Mouse (Mus musculus) forebrain, embryonic 12.5 days (tissue): ENCODE results near the gene Enc1. TPM values are rescaled to one million over a fixed set of nuclear protein-coding genes. Genes with fewer than 3 reads are reported as not detected.

ENCODE experiments used
- ATAC-seq: fragments of 200-750 bp; cut with Nextera tagmentation; 2 replicates; pipeline ENCODE4 v1.8.0; 2017; ENCODE audit warnings: moderate TSS enrichment; ENCODE audit not compliant: low FRiP score
- H3K27ac ChIP-seq: fragments of 300-500 bp; sonication (generic); 2 replicates; pipeline ENCODE4 v1.5.1; 2016; ENCODE audit warnings: mild to moderate bottlenecking
- H3K27me3 ChIP-seq: fragments of 300-500 bp; sonication (generic); 2 replicates; pipeline ENCODE4 v1.6.1; 2016; ENCODE audit warnings: mild to moderate bottlenecking
- H3K36me3 ChIP-seq: fragments of 300-500 bp; sonication (generic); replicated peaks from 2 replicates; pipeline ENCODE4 v1.6.1; 2016; ENCODE audit warnings: mild to moderate bottlenecking
- H3K4me1 ChIP-seq: fragments of 300-500 bp; sonication (generic); 2 replicates; pipeline ENCODE4 v1.6.1; 2016
- H3K4me2 ChIP-seq: fragments of 300-500 bp; sonication (generic); 2 replicates; pipeline ENCODE4 v1.6.1; 2016; ENCODE audit warnings: mild to moderate bottlenecking, moderate library complexity
- H3K4me3 ChIP-seq: fragments of 300-500 bp; sonication (generic); replicated peaks from 2 replicates; pipeline ENCODE4 v1.5.1; 2016; ENCODE audit warnings: mild to moderate bottlenecking
- H3K9ac ChIP-seq: fragments of 300-500 bp; sonication (generic); 2 replicates; pipeline ENCODE4 v1.6.1; 2016; ENCODE audit warnings: mild to moderate bottlenecking
- H3K9me3 ChIP-seq: fragments of 300-500 bp; sonication (generic); 2 replicates; pipeline ENCODE4 v1.6.1; 2016
- WGBS: fragments of 180-500 bp; shearing (Covaris S2); methylation state at CpG from one replicate; pipeline ENCODE4 v1.1.7; 2016; 5-methylcytosine and 5-hydroxymethylcytosine counted together
- polyA plus RNA-seq: library from polyadenylated mRNA; unstranded; fragments of >200 nt; fragmentation: Nextera tagmentation; extraction: Ambion mirVana; gene quantifications from 2 replicates; pipeline ENCODE4 v1.2.1, GENCODE M21; 2016

Enc1 gene
- polyA plus RNA-seq, 1 experiment from 2014 or later: 23.9 TPM

- H3K27ac ChIP-seq: 0 out of 2 replicates have a peak overlapping the region, but pooled peaks have one; percentile 21
- H3K4me3 ChIP-seq: peak overlapping the region; percentile 91
- 86% methylated on average over 12 of the region's 12 CpGs for WGBS
- no peaks in the 10 kb centered on the region for H3K27me3 ChIP-seq
- no peak for ATAC-seq
- peaks cover 85% of the 10 kb centered on the region for H3K4me1 ChIP-seq
- peaks cover 53% of the 10 kb centered on the region for H3K36me3 ChIP-seq
- peak overlapping the region; percentile 71 for H3K4me2 ChIP-seq
- H3K9me3 ChIP-seq: no peaks in the 10 kb centered on the region
- H3K9ac ChIP-seq: no peak overlapping the region
Measured at GRCm38 (mm10) chr13:97245157-97245556, 4.3 kb downstream of the Enc1 start.

DNA sequence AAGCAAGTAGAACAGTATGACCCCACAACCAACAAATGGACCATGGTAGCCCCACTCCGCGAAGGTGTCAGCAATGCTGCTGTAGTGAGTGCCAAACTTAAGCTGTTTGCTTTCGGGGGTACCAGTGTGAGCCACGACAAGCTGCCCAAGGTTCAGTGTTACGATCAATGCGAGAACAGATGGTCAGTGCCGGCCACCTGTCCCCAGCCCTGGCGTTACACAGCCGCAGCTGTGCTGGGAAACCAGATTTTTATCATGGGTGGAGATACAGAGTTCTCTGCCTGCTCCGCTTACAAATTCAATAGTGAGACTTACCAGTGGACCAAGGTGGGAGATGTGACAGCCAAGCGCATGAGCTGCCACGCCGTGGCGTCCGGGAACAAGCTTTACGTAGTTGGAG is 5.3 kb downstream of the Enc1 start:
- ATAC-seq: no peak
- Histone ChIP-seq H3K9ac (no peak overlapping the region), H3K4me3 (no peak overlapping the region), H3K36me3 (peaks cover 62% of the 10 kb centered on the region), H3K27me3 (no peaks in the 10 kb centered on the region), H3K4me1 (peaks cover 91% of the 10 kb centered on the region), H3K27ac (peak overlapping the region; percentile 59; the same call in 1 of the 2 replicates), H3K4me2 (peak overlapping the region; percentile 71), H3K9me3 (no peaks in the 10 kb centered on the region)
- 88% methylated on average over 16 of the region's 16 CpGs for WGBS

DNA sequence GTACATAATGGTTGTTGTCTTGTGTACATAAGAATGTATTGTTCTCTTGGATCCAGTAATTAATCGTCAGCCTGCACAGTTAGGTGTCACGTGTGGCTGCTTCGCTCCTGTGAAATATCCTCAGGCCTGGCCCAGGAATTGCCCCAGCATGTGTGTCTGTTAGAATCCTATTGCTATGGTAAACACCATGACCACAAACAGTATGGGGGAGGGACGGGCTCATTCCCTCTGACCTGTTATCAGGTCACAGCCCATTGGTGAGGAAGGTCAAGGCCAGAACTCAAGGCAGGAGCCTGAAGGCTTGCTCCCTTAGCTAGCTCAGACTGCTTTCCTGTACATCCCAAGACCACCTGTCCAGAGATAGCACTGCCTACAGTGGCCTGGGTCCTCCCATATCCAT is 6.8 kb downstream of the Enc1 start:
- 47% methylated on average over 4 of the region's 4 CpGs for WGBS
- Histone ChIP-seq H3K4me2 (peak overlapping the region; percentile 41; the same call in 1 of the 2 replicates), H3K9me3 (no peaks in the 10 kb centered on the region), H3K36me3 (peaks cover 70% of the 10 kb centered on the region), H3K4me1 (peaks cover 100% of the 10 kb centered on the region), H3K27ac (peak overlapping the region; percentile 95; the same call in 1 of the 2 replicates), H3K4me3 (no peak overlapping the region), H3K27me3 (no peaks in the 10 kb centered on the region), H3K9ac (no peak overlapping the region)
- ATAC-seq: no peak

DNA sequence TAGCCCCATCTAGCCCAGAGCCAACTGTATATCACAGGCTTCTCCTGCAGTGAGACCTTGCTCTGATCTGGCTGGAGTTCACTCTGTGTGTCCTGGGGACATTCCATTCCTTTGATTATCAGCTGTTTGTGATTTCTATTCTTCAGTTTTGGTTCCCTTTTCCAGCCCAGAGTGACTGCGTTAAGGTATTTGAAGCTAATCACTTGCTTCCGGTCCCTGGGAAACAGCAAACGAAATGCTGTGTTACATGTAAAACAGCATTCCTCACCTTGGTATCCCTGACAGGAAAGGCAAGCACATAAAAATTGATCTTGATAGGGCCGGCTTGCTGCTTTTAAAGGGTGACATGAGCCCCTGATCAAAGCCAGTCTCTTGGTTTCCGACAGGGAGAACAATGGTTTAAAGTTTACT is 8.2 kb downstream of the Enc1 start:
- Histone ChIP-seq H3K4me1 (peaks cover 98% of the 10 kb centered on the region), H3K4me2 (peak overlapping the region; percentile 41), H3K9me3 (no peaks in the 10 kb centered on the region), H3K9ac (peak overlapping the region; percentile 36), H3K27ac (peak overlapping the region; percentile 95), H3K27me3 (no peaks in the 10 kb centered on the region), H3K4me3 (peak overlapping the region; percentile 17), H3K36me3 (peaks cover 70% of the 10 kb centered on the region)
- ATAC-seq: no peak
- WGBS: 12% methylated on average over 5 of the region's 5 CpGs

DNA sequence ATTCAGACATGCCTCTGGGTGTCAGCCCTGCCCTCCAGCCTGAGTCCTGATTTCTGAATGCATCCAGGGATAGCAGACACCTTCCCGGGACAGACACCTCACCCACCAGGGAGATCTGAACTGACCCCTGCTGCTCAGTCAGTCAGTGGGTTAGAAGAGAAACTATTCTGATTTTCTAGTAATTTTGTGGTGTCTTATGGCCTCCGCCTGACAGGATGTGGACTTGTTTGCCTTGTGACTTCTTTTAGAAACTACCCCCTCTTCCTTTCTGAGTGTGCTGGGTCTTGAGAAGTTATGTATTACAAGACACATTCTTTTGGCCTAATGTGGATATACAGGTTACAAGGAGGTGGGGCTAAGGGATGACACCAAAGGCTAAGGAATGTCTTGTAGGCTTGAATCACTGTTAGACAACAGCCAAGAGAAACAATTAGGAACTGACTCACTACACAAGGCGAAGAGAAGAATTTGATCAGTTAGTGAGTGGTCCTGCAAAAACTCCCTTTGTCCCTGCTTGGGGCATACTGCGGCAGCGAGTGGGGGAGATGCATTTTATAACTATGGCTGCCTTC is 8.7 kb downstream of the Enc1 start:
- WGBS: 41% methylated on average over 5 of the region's 5 CpGs
- Histone ChIP-seq H3K4me2 (peak overlapping the region; percentile 41), H3K9me3 (no peaks in the 10 kb centered on the region), H3K27ac (peak overlapping the region; percentile 95), H3K27me3 (no peaks in the 10 kb centered on the region), H3K36me3 (peaks cover 70% of the 10 kb centered on the region), H3K4me3 (peak overlapping the region; percentile 17; the same call in 1 of the 2 replicates), H3K4me1 (peaks cover 98% of the 10 kb centered on the region), H3K9ac (peak overlapping the region; percentile 36)
- no peak for ATAC-seq

GRCm38 (mm10) chr13:97250148-97250547 is 9.2 kb downstream of the Enc1 start:
- Histone ChIP-seq H3K36me3 (peaks cover 66% of the 10 kb centered on the region), H3K4me2 (peak overlapping the region; percentile 41), H3K27me3 (no peaks in the 10 kb centered on the region), H3K4me1 (peaks cover 98% of the 10 kb centered on the region), H3K4me3 (no peak overlapping the region), H3K9ac (0 out of 2 replicates have a peak overlapping the region, but pooled peaks have one; percentile 36), H3K27ac (peak overlapping the region; percentile 95), H3K9me3 (no peaks in the 10 kb centered on the region)
- ATAC-seq: no peak
- WGBS: 39% methylated on average over 5 of the region's 5 CpGs

DNA sequence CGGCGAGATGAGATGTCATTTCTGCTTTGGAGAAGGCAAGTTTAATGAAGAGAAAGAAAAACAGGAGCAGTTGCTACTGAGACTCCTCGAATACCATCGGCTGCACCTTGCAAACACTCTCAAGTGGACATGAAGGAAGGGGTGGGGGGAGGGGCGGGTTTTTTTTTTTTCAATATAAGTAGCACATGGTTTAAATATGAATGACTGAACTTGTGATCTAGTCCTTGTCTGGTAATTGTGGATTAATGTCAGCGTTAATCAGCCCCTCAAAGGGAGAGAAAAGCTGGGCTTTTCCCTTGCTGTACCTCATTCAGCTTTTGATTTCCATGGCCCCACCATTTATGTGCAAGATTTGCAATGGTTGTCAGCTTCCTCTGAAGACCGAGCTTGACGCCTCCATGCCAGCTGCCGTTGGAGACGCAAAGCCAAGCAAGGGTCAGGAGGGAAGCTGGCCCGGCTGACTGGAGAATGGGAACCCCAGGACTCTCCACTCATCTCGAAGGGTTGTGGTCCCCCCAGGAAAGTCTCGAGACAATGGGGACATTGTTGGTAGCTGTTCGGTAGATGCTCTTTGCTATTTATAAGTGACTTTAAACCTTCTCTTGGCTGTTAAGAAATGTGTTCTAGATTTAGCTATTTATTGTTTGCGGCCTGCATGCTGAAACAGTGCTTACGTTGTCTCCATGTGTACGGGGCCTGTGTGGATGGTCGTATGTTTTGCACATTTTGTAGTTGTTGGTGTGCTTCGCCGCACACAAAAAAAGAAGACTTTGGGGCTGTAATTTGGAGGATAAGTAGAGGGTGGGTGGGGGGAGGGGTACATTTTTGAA is 9.9 kb downstream of the Enc1 start:
- 18% methylated on average over 20 of the region's 20 CpGs for WGBS
- no peaks in the 10 kb centered on the region for H3K9me3 ChIP-seq
- H3K27ac ChIP-seq: peak overlapping the region; percentile 95
- H3K27me3 ChIP-seq: no peaks in the 10 kb centered on the region
- H3K4me2 ChIP-seq: peak overlapping the region; percentile 41
- H3K36me3 ChIP-seq: peaks cover 60% of the 10 kb centered on the region
- no peak for ATAC-seq
- 0 out of 2 replicates have a peak overlapping the region, but pooled peaks have one; percentile 21 for H3K9ac ChIP-seq
- H3K4me1 ChIP-seq: peaks cover 98% of the 10 kb centered on the region
- H3K4me3 ChIP-seq: no peak overlapping the region

DNA sequence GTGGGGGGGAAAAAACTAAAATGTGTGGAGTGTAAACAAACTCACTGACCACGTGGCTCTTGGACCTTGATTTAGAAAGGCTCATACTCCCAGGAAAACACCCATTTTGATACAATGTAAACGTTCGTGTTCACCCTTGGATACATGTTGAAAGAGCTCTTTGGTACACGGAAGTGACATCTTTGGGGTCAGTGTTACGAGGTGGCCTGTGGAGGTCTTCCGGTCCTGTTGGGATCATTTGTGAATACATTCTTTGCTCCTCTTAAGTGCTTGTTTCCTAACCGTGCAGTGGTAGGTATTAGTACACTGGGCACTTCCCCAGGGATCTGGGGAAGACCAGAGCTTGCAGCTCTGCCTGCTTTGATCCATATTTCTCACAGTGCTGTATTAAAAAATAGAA is 10.8 kb downstream of the Enc1 start:
- WGBS: 36% methylated on average over 7 of the region's 7 CpGs
- Histone ChIP-seq H3K4me2 (peak overlapping the region; percentile 19; the same call in 1 of the 2 replicates), H3K9ac (peak overlapping the region; percentile 21; the same call in 1 of the 2 replicates), H3K4me3 (no peak overlapping the region), H3K4me1 (peaks cover 98% of the 10 kb centered on the region), H3K9me3 (no peaks in the 10 kb centered on the region), H3K36me3 (peaks cover 50% of the 10 kb centered on the region), H3K27me3 (no peaks in the 10 kb centered on the region), H3K27ac (peak overlapping the region; percentile 95)
- ATAC-seq: no peak

DNA sequence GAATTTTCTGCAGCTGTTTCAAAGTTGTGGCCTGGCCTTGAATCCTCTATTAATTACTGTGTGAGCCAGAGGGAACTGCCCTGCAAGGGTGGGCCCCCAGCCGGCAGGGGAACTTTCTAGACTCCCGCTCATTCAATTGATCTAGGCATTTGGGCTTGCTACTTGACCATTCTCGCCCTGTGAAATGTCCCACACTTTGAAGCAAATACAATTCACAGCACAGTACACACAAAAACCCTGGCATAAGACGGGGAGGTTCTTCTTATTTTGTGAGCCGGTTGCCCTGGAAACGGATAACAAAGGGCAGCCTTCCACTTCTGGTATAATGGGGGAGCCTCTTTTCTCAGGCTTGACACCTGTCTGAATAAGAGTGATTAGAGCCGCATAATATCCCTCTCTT is 11.6 kb downstream of the Enc1 start:
- Histone ChIP-seq H3K27me3 (no peaks in the 10 kb centered on the region), H3K36me3 (peaks cover 43% of the 10 kb centered on the region), H3K9me3 (no peaks in the 10 kb centered on the region), H3K4me1 (peaks cover 97% of the 10 kb centered on the region), H3K4me3 (no peak overlapping the region), H3K9ac (no peak overlapping the region), H3K27ac (peak overlapping the region; percentile 95), H3K4me2 (peak overlapping the region; percentile 19; the same call in 1 of the 2 replicates)
- ATAC-seq: peak; percentile 77
- WGBS: 8% methylated on average over 7 of the region's 7 CpGs

- Histone ChIP-seq H3K36me3 (peaks cover 32% of the 10 kb centered on the region), H3K4me1 (peaks cover 86% of the 10 kb centered on the region), H3K27ac (peak overlapping the region; percentile 85), H3K9ac (0 out of 2 replicates have a peak overlapping the region, but pooled peaks have one; percentile 17), H3K27me3 (no peaks in the 10 kb centered on the region), H3K4me3 (no peak overlapping the region), H3K9me3 (no peaks in the 10 kb centered on the region), H3K4me2 (no peak overlapping the region)
- ATAC-seq: no peak
- 57% methylated on average over 6 of the region's 6 CpGs for WGBS
Measured at GRCm38 (mm10) chr13:97253418-97253981, 12.6 kb downstream of the Enc1 start.

- no peaks in the 10 kb centered on the region for H3K9me3 ChIP-seq
- no peaks in the 10 kb centered on the region for H3K27me3 ChIP-seq
- no peak overlapping the region for H3K4me3 ChIP-seq
- no peak overlapping the region for H3K4me2 ChIP-seq
- 0 out of 2 replicates have a peak overlapping the region, but pooled peaks have one; percentile 17 for H3K9ac ChIP-seq
- WGBS: 91% methylated on average over 5 of the region's 5 CpGs
- H3K27ac ChIP-seq: peak overlapping the region; percentile 85
- H3K36me3 ChIP-seq: peaks cover 28% of the 10 kb centered on the region
- no peak for ATAC-seq
- H3K4me1 ChIP-seq: peaks cover 82% of the 10 kb centered on the region
Measured at GRCm38 (mm10) chr13:97253994-97254393, 13.1 kb downstream of the Enc1 start.

GRCm38 (mm10) chr13:97254564-97255164 is 13.8 kb downstream of the Enc1 start:
- Histone ChIP-seq H3K4me1 (peaks cover 82% of the 10 kb centered on the region), H3K4me3 (no peak overlapping the region), H3K27me3 (peaks cover 5% of the 10 kb centered on the region; the same call in 1 of the 2 replicates), H3K27ac (peak overlapping the region; percentile 85), H3K9me3 (no peaks in the 10 kb centered on the region), H3K36me3 (peaks cover 22% of the 10 kb centered on the region), H3K4me2 (no peak overlapping the region), H3K9ac (no peak overlapping the region)
- ATAC-seq: no peak
- 71% methylated on average over 10 of the region's 10 CpGs for WGBS
